Mouse (Mus musculus) embryonic facial prominence, embryonic 13.5 days (tissue): Measurements from ENCODE around the gene Syt12. TPM values are rescaled to one million over a fixed set of nuclear protein-coding genes. Genes with fewer than 3 reads are reported as not detected.

Source experiments
- ATAC-seq: fragments of 200-750 bp; cut with Nextera tagmentation; 2 replicates; pipeline ENCODE4 v1.8.0; 2017; ENCODE audit warnings: low read depth; ENCODE audit not compliant: insufficient number of reproducible peaks, insufficient read depth, low FRiP score, low TSS enrichment
- H3K27ac ChIP-seq: fragments of 300-500 bp; sonication (generic); 2 replicates; pipeline ENCODE4 v1.5.1; 2015; ENCODE audit warnings: moderate library complexity, mild to moderate bottlenecking, inconsistent platforms
- H3K27me3 ChIP-seq: fragments of 300-500 bp; sonication (generic); 2 replicates; pipeline ENCODE4 v1.6.1; 2015; ENCODE audit warnings: mild to moderate bottlenecking, inconsistent platforms
- H3K36me3 ChIP-seq: fragments of 300-500 bp; sonication (generic); 2 replicates; pipeline ENCODE4 v1.6.1; 2015; ENCODE audit warnings: mild to moderate bottlenecking, inconsistent platforms
- H3K4me1 ChIP-seq: fragments of 300-500 bp; sonication (generic); 2 replicates; pipeline ENCODE4 v1.6.1; 2015; ENCODE audit warnings: inconsistent platforms
- H3K4me2 ChIP-seq: fragments of 300-500 bp; sonication (generic); 2 replicates; pipeline ENCODE4 v1.6.1; 2015; ENCODE audit warnings: moderate library complexity, mild to moderate bottlenecking, inconsistent platforms
- H3K4me3 ChIP-seq: fragments of 300-500 bp; sonication (generic); 2 replicates; pipeline ENCODE4 v1.5.1; 2015; ENCODE audit warnings: mild to moderate bottlenecking, inconsistent platforms
- H3K9ac ChIP-seq: fragments of 300-500 bp; sonication (generic); 2 replicates; pipeline ENCODE4 v1.6.1; 2015; ENCODE audit warnings: mild to moderate bottlenecking, inconsistent platforms
- H3K9me3 ChIP-seq: fragments of 300-500 bp; sonication (generic); 2 replicates; pipeline ENCODE4 v1.6.1; 2016; ENCODE audit warnings: inconsistent platforms
- WGBS: fragments of 180-500 bp; shearing (Covaris S2); methylation state at CpG from one replicate; pipeline ENCODE4 v1.1.7; 2015; ENCODE audit warnings: mixed read lengths; 5-methylcytosine and 5-hydroxymethylcytosine counted together
- polyA plus RNA-seq: library from polyadenylated mRNA; unstranded; fragments of >200 nt; fragmentation: Nextera tagmentation; extraction: Ambion mirVana; gene quantifications from 2 replicates; pipeline ENCODE4 v1.2.1, GENCODE M21; 2015

Syt12 gene
- polyA plus RNA-seq, 1 experiment from 2014 or later = 2.3 TPM

DNA sequence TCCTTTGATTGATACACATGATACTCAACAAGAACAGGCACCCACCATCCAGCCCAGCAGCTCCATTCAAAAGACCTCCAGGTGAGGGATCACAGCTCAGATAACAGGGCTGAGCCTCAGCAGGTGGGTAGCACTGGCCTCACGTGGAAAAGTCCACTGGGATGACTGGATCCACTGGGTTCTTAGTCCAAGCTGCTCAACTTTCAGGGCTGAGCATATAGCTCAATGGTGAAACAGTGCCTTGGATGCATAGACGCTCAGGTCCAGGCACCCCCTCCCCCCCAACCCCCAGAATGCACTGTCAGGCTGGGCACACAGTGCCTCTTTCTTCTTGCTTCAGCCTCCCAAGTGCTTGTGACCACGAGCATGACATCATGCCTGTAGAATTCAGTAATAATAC is 54.2 kb downstream of the Syt12 start:
- no peak overlapping the region for H3K9ac ChIP-seq
- ATAC-seq = no peak
- 78% methylated on average over 3 of the region's 3 CpGs for WGBS
- no peak overlapping the region for H3K27ac ChIP-seq
- H3K27me3 ChIP-seq = no peaks in the 10 kb centered on the region
- H3K4me3 ChIP-seq = no peak overlapping the region
- no peaks in the 10 kb centered on the region for H3K4me1 ChIP-seq
- peaks cover 52% of the 10 kb centered on the region for H3K36me3 ChIP-seq
- H3K4me2 ChIP-seq = no peak overlapping the region
- H3K9me3 ChIP-seq = no peaks in the 10 kb centered on the region

DNA sequence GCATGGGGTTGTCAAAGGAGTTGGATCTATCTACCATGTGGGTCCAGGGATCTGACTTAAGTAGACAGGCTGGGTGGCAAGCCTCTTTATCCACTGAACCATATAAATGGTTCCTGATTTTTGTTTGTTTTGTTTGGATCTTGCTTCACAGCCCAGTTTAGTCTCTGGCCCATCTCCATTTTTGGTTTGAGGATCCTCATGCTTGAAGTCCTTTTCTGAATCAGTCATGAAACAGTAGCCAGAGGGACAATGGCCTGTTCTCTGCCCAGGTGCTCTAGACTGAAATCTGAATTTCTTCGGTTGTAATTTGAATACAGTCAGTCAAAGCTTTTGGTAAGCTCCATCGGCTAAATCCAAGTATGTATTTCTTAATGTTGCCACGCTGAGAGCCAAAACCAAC is 54.7 kb downstream of the Syt12 start:
- Histone ChIP-seq H3K27me3 (no peaks in the 10 kb centered on the region), H3K36me3 (peaks cover 48% of the 10 kb centered on the region), H3K9ac (no peak overlapping the region), H3K4me1 (no peaks in the 10 kb centered on the region), H3K4me3 (no peak overlapping the region), H3K4me2 (no peak overlapping the region), H3K9me3 (no peaks in the 10 kb centered on the region), H3K27ac (no peak overlapping the region)
- no peak for ATAC-seq
- WGBS = 90% methylated on average over 3 of the region's 3 CpGs

DNA sequence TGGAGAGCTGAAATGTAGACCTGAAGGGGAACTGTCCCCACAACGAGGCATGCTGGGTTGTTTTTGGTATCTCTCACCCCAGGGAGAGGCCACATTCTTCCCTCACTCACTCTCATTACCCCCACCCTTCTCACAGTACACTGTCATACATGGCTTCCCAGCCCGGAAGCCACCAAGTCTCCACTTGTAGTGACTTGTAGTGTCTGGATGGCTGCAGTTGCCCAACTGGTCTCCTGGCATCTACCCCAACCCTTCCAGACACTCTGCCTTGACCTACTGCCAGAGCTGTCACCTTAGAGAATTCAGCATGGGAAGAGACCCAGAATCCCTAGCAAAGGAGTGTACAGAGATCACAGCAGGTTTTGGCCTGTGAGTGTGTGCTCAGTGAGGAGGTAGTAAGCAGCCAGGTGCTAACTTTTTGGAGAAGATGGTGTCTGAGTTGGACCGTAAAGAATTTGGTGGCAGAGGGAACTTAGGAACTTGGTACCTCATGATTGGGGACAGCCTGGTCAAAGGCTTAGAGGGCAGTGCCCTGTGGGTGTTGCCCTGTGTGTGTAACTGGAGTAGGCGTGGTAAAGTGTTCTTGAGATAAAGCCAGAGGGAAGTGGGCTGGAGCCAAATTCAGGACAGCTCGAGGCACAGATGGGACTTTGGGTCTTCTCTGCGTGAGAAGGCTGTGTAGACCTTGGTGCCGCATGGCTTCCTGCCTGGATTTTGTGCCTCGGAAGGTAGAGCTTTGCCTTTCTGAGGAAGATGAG is 56.9 kb downstream of the Syt12 start:
- Histone ChIP-seq H3K27ac (no peak overlapping the region), H3K4me2 (no peak overlapping the region), H3K36me3 (peaks cover 31% of the 10 kb centered on the region), H3K4me1 (no peaks in the 10 kb centered on the region), H3K27me3 (no peaks in the 10 kb centered on the region), H3K9ac (no peak overlapping the region), H3K9me3 (no peaks in the 10 kb centered on the region), H3K4me3 (no peak overlapping the region)
- 79% methylated on average over 8 of the region's 8 CpGs for WGBS
- ATAC-seq = no peak

DNA sequence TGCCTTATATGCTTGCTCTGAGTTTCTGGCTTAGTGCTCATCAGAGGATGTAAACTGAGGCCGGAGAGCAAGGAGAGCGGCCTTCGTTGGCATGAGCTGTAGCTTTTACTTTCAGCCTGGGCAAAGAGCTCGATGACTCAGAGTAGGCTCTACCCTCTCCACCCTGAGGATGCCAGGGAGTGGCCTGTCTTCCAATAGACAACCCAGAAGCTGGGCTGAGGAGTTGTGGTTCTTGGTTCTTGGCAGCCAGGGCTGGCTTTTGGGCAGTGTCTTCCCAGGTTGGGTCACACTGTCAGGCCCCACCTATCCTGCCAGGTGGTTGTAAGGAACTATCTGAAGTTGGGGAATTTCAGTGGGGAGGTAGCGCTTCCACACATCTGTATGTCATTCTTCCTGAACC is 57.5 kb downstream of the Syt12 start:
- ATAC-seq = no peak
- Histone ChIP-seq H3K9me3 (no peaks in the 10 kb centered on the region), H3K4me3 (no peak overlapping the region), H3K27me3 (no peaks in the 10 kb centered on the region), H3K4me1 (no peaks in the 10 kb centered on the region), H3K9ac (no peak overlapping the region), H3K36me3 (peaks cover 25% of the 10 kb centered on the region), H3K27ac (no peak overlapping the region), H3K4me2 (no peak overlapping the region)
- 91% methylated on average over 5 of the region's 5 CpGs for WGBS

DNA sequence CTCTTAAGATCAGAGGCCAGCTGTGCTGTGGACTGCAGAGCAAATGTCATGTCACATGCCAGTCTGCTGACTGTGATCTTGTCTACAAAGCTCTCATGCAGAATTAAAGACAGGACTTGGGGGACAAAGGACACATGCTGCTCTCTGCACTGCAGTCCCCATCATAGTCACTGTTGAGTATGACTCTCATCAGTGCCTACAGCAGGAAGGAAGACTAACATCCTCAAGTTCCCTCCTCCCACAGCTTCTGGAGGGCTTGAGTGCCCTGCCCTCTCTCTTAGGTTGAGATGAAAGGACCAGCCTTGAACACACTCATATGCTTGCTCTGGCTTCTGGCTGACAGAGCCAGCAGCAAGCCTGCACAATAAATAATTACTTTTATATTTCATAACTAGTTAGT is 59.5 kb downstream of the Syt12 start:
- no peak for ATAC-seq
- Histone ChIP-seq H3K4me1 (no peaks in the 10 kb centered on the region), H3K4me3 (no peak overlapping the region), H3K9me3 (no peaks in the 10 kb centered on the region), H3K27me3 (no peaks in the 10 kb centered on the region), H3K9ac (no peak overlapping the region), H3K27ac (no peak overlapping the region), H3K36me3 (peaks cover 17% of the 10 kb centered on the region), H3K4me2 (no peak overlapping the region)

DNA sequence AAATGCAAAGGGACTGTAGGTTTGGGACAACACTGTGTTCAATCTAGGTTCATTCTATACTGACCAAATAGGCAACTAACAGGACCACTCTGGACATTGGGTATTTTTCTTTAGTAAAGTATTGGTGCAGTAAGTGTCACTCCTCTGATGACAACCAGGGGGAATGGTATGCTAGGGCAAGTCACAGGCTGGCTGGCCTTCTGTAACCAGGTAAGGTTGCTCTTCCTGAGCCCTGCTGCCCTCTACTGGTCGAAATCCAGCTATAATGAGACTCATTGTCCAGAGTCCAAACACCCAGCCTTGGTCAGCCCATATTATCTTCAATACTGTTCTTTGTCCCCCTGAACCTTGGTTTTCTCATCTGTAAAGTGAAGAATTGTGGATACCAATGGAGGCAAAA is 60.1 kb downstream of the Syt12 start:
- no peak for ATAC-seq
- Histone ChIP-seq H3K27me3 (no peaks in the 10 kb centered on the region), H3K27ac (no peak overlapping the region), H3K4me3 (no peak overlapping the region), H3K4me1 (no peaks in the 10 kb centered on the region), H3K36me3 (peaks cover 12% of the 10 kb centered on the region), H3K9ac (no peak overlapping the region), H3K9me3 (no peaks in the 10 kb centered on the region), H3K4me2 (no peak overlapping the region)
- 0% methylated on average over 1 of the region's 1 CpGs for WGBS

DNA sequence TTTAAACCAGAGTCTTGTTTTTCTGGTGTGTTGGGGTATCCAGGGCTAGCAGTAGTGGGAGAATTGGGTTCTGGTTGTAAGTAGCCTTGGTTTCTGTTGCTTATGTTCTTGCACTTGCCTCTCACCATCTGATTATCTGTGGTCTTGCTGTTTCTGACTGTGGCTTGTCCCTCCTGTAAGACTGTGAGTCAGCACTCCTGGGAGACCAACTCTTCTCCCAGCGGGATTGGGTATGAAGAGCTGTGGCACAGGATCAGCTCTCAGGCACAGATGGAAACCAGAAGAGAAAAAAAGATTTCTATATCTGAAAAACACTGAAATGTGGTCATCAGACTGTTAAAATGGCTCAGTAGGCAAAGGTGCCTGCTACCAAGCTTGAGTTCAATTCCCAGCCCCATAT is 62.6 kb downstream of the Syt12 start:
- H3K27ac ChIP-seq = no peak overlapping the region
- no peak overlapping the region for H3K4me3 ChIP-seq
- no peak for ATAC-seq
- no peak overlapping the region for H3K9ac ChIP-seq
- H3K4me1 ChIP-seq = no peaks in the 10 kb centered on the region
- H3K27me3 ChIP-seq = no peaks in the 10 kb centered on the region
- no peaks in the 10 kb centered on the region for H3K9me3 ChIP-seq
- H3K4me2 ChIP-seq = no peak overlapping the region
- WGBS = 77% methylated on average over 1 of the region's 1 CpGs
- no peaks in the 10 kb centered on the region for H3K36me3 ChIP-seq

DNA sequence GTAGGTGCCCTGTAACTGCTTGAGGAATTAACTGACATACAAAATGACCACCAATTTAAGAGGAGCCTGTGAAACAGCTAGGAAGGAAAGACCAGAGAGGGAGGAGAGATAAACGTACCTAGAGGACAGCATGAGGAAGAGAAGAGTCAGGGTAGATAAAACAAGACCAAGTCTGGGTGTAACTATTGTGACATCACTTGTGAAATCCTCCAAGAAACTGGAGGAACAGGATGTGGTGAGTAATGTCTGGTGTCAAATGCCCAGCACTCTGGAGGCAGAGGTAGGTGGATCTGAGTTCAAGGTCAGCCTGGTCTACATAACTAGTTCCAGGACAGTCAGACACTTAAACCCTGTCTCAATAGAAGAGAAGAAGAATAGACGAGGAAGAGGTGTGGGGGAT is 68.2 kb downstream of the Syt12 start:
- Histone ChIP-seq H3K4me2 (no peak overlapping the region), H3K4me3 (no peak overlapping the region), H3K4me1 (no peaks in the 10 kb centered on the region), H3K9ac (no peak overlapping the region), H3K36me3 (no peaks in the 10 kb centered on the region), H3K9me3 (no peaks in the 10 kb centered on the region), H3K27ac (no peak overlapping the region), H3K27me3 (no peaks in the 10 kb centered on the region)
- 57% methylated on average over 2 of the region's 2 CpGs for WGBS
- ATAC-seq = no peak

- 97% methylated on average over 2 of the region's 2 CpGs for WGBS
- no peak overlapping the region for H3K4me3 ChIP-seq
- ATAC-seq = no peak
- no peaks in the 10 kb centered on the region for H3K36me3 ChIP-seq
- H3K4me1 ChIP-seq = no peaks in the 10 kb centered on the region
- no peak overlapping the region for H3K4me2 ChIP-seq
- no peak overlapping the region for H3K9ac ChIP-seq
- no peaks in the 10 kb centered on the region for H3K27me3 ChIP-seq
- no peaks in the 10 kb centered on the region for H3K9me3 ChIP-seq
- H3K27ac ChIP-seq = no peak overlapping the region
Observed at GRCm38 (mm10) chr19:4404840-4405239, 72.4 kb downstream of the Syt12 start.

- H3K36me3 ChIP-seq = no peaks in the 10 kb centered on the region
Observed at GRCm38 (mm10) chr19:4398959-4399358, 78.3 kb downstream of the Syt12 start.

DNA sequence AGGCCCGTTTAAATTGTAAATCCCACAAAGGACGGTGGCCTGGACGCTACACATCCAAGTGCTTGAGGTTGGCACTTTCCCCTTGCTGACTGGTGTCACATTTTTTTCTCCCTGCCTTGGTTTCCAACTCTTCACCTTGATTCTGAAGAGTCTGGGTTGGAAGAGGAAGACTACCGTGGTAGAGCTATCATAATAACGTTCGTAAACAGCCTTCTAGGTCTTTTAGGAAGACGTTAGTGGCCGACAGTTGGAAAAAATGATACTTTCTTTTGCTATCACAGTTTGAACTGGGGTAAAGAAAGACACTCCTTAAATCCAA is 78.7 kb downstream of the Syt12 start:
- no peaks in the 10 kb centered on the region for H3K27me3 ChIP-seq
- H3K4me2 ChIP-seq = peak overlapping the region; percentile 85
- peak overlapping the region; percentile 91 for H3K27ac ChIP-seq
- 29% methylated on average over 8 of the region's 8 CpGs for WGBS
- peak overlapping the region; percentile 99 for H3K4me3 ChIP-seq
- H3K9me3 ChIP-seq = no peaks in the 10 kb centered on the region
- H3K4me1 ChIP-seq = peaks cover 18% of the 10 kb centered on the region
- ATAC-seq = no peak
- H3K36me3 ChIP-seq = no peaks in the 10 kb centered on the region
- H3K9ac ChIP-seq = peak overlapping the region; percentile 89

More at GRCm38 (mm10) chr19:4398959-4399358, 78.3 kb downstream of the Syt12 start:
- no peak for ATAC-seq
- Histone ChIP-seq H3K9ac (no peak overlapping the region), H3K9me3 (no peaks in the 10 kb centered on the region), H3K27ac (peak overlapping the region; percentile 5; the same call in 1 of the 2 replicates), H3K4me1 (peaks cover 16% of the 10 kb centered on the region), H3K4me3 (no peak overlapping the region), H3K27me3 (no peaks in the 10 kb centered on the region), H3K4me2 (peak overlapping the region; percentile 85)
- WGBS = 76% methylated on average over 4 of the region's 4 CpGs

GRCm38 (mm10) chr19:4397798-4398629 is 79.2 kb downstream of the Syt12 start, which contains the start of gene Kdm2a:
Kdm2a (minus strand) TSS chr19:4398285.
- Histone ChIP-seq H3K4me3 (peak within 1 kb of the TSS; percentile 99), H3K9ac (peak within 1 kb of the TSS; percentile 89), H3K4me1 (peaks cover 22% of the 10 kb centered on the region), H3K4me2 (peak within 1 kb of the TSS; percentile 85), H3K9me3 (no peaks in the 10 kb centered on the region), H3K27me3 (no peaks in the 10 kb centered on the region), H3K27ac (peak within 1 kb of the TSS; percentile 91), H3K36me3 (peaks cover 2% of the 10 kb centered on the region; the same call in 1 of the 2 replicates)
- WGBS = under 1% methylated on average over 82 of the region's 82 CpGs
- ATAC-seq = peak; percentile 28
